Mouse (Mus musculus) heart, embryonic 16.5 days (tissue): Measurements from ENCODE around the gene Otulin. TPM values are rescaled to one million over a fixed set of nuclear protein-coding genes. Genes with fewer than 3 reads are reported as not detected.

ENCODE experiments used
- ATAC-seq: fragments of 200-750 bp; cut with Nextera tagmentation; replicated peaks from 2 replicates; pipeline ENCODE4 v1.8.0; 2017; ENCODE audit warnings: moderate number of reproducible peaks; ENCODE audit not compliant: insufficient read depth, low FRiP score; ENCODE audit errors: extremely low read depth
- H3K27ac ChIP-seq: fragments of 300-500 bp; sonication (generic); 2 replicates; pipeline ENCODE4 v1.5.1; 2014; ENCODE audit warnings: mild to moderate bottlenecking, low read length, control low read depth, moderate library complexity
- H3K27me3 ChIP-seq: fragments of 300-500 bp; sonication (generic); 2 replicates; pipeline ENCODE4 v1.6.1; 2014; ENCODE audit warnings: low read length, mixed read lengths; ENCODE audit not compliant: control insufficient read depth, insufficient read depth
- H3K36me3 ChIP-seq: fragments of 300-500 bp; sonication (generic); 2 replicates; pipeline ENCODE4 v1.6.1; 2014; ENCODE audit not compliant: control insufficient read depth, insufficient read depth
- H3K4me1 ChIP-seq: fragments of 300-500 bp; sonication (generic); 2 replicates; pipeline ENCODE4 v1.6.1; 2014; ENCODE audit warnings: low read length, mixed read lengths; ENCODE audit not compliant: control insufficient read depth, insufficient read depth
- H3K4me2 ChIP-seq: fragments of 300-500 bp; sonication (generic); 2 replicates; pipeline ENCODE4 v1.6.1; 2014; ENCODE audit warnings: low read depth, mild to moderate bottlenecking, control low read depth, low read length
- H3K4me3 ChIP-seq: fragments of 300-500 bp; sonication (generic); 2 replicates; pipeline ENCODE4 v1.5.1; 2014; ENCODE audit warnings: mild to moderate bottlenecking, control low read depth, low read length
- H3K9ac ChIP-seq: fragments of 300-500 bp; sonication (generic); 2 replicates; pipeline ENCODE4 v1.6.1; 2014; ENCODE audit warnings: low read length, control low read depth
- H3K9me3 ChIP-seq: fragments of 300-500 bp; sonication (generic); replicated peaks from 2 replicates; pipeline ENCODE4 v1.6.1; 2016; ENCODE audit warnings: low read length; ENCODE audit not compliant: control insufficient read depth
- WGBS: fragments of 180-500 bp; shearing (Covaris S2); extraction: QIAGEN DNeasy Blood & Tissue Kit; methylation state at CpG from one replicate; pipeline ENCODE4 v1.1.7; 2014; 5-methylcytosine and 5-hydroxymethylcytosine counted together
- polyA plus RNA-seq: library from polyadenylated mRNA; unstranded; fragments of >200 nt; fragmentation: Nextera tagmentation; extraction: Ambion mirVana; gene quantifications from 2 replicates; pipeline ENCODE4 v1.2.1, GENCODE M21; 2015

The Otulin gene
- polyA plus RNA-seq, 1 experiment from 2014 or later, result 26.0 TPM

DNA sequence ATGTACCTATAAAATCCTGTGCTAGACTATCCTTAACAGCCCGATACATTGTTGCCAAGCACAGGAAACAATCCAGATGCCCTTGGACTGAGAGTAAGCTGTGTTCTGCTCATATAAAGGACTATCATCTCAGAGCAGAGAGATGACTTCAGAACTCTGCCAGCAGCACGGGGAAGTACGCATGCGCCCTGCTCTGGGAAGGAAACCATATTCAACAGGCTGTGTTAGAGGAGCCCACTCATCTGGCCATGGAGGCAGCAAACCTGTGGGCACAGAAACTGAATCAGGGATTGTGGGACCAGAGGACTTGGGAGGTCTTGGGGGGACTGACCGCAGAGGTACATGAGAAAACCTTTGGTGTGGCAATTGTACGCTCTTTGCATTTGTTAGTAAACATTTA, 31.2 kb upstream of the Otulin start:
- Histone ChIP-seq H3K27ac (no peak overlapping the region), H3K27me3 (no peaks in the 10 kb centered on the region)

DNA sequence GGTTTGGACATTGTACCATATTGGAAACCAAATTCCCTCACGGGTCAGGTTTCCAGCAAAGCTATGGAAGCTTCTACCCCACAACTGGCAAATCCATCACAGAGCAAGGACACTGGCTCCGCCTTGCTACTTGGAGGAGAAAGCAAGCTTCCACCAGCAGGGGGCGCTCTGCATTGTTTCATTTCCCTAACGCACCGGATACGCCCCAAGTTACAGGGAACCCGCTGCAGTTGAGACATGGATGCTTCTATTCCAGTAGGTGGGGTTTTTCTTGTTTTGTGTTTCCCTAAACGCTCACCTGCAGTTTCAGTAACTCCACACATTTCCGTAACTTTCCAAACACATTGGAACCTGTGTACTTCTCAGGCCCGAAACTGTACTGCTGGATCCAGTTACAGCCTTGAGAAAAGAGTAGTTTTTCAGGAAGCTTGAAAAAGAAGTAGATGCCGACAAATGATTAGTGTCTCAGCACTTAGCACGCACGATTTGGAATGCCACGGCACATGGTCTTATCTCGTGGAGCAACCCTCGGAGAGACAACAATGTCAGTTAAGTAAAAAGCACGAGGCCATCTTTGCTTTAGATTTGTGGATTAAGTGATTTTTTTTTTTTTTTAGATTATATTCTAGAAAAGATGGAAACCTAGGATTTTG, 29.2 kb upstream of the Otulin start:
- Histone ChIP-seq H3K9me3 (peaks cover 4% of the 10 kb centered on the region), H3K4me1 (no peaks in the 10 kb centered on the region), H3K27me3 (no peaks in the 10 kb centered on the region), H3K9ac (no peak overlapping the region), H3K27ac (no peak overlapping the region), H3K4me2 (peak overlapping the region; percentile 42), H3K36me3 (no peaks in the 10 kb centered on the region), H3K4me3 (no peak overlapping the region)
- ATAC-seq, result no peak; the same call in 1 of the 2 replicates
- 29% methylated on average over 17 of the region's 17 CpGs for WGBS

More for the DNA sequence above, 31.2 kb upstream of the Otulin start:
- Histone ChIP-seq H3K36me3 (no peaks in the 10 kb centered on the region), H3K4me1 (peaks cover 3% of the 10 kb centered on the region; the same call in 1 of the 2 replicates), H3K4me2 (no peak overlapping the region), H3K4me3 (no peak overlapping the region), H3K9me3 (peaks cover 4% of the 10 kb centered on the region), H3K9ac (no peak overlapping the region)
- WGBS, result 83% methylated on average over 6 of the region's 6 CpGs
- ATAC-seq, result no peak

DNA sequence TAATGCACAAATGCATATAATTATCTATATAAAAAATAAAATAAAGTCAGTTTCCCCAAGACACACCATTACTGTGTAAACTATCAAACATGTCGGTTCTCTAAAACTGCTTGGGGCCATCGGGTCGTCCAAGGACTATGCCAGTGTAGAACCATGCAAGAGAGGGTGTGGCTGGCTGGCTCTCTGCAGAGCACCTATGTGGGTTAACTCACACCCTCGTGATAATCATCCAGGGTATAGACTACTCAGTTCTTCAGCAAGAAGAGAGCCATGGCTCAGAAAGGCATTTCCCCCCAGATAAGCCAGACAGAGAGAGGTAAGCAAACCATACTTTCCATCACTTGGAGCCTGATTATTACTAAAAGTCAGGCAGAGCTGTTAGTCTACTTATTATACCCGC, 28.6 kb upstream of the Otulin start:
- no peak overlapping the region for H3K27ac ChIP-seq
- ATAC-seq, result no peak
- no peak overlapping the region for H3K9ac ChIP-seq
- no peaks in the 10 kb centered on the region for H3K4me1 ChIP-seq
- no peaks in the 10 kb centered on the region for H3K27me3 ChIP-seq
- no peak overlapping the region for H3K4me2 ChIP-seq
- peaks cover 4% of the 10 kb centered on the region for H3K9me3 ChIP-seq
- WGBS, result 82% methylated on average over 5 of the region's 5 CpGs
- no peaks in the 10 kb centered on the region for H3K36me3 ChIP-seq
- no peak overlapping the region for H3K4me3 ChIP-seq

DNA sequence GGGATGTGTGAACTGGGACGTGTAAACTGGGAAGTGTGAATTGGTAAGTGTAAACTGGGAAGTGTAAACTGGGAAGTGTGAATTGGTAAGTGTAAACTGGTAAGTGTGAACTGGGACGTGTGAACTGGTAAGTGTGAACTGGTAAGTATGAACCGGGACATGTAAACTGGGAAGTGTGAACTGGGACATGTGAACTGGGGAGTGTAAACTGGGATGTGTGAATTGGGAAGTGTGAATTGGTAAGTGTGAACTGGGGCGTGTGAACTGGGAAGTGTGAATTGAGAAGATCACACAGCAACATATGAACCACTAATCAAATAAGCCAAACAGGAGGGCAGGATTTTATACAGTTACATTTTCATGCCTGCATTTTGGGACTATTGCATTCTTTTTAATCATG, 27.9 kb upstream of the Otulin start:
- no peaks in the 10 kb centered on the region for H3K4me1 ChIP-seq
- no peak overlapping the region for H3K4me3 ChIP-seq
- no peak overlapping the region for H3K27ac ChIP-seq
- no peak for ATAC-seq
- no peaks in the 10 kb centered on the region for H3K27me3 ChIP-seq
- no peaks in the 10 kb centered on the region for H3K36me3 ChIP-seq
- H3K4me2 ChIP-seq, result no peak overlapping the region
- 86% methylated on average over 4 of the region's 4 CpGs for WGBS
- no peak overlapping the region for H3K9ac ChIP-seq
- H3K9me3 ChIP-seq, result peaks cover 4% of the 10 kb centered on the region

DNA sequence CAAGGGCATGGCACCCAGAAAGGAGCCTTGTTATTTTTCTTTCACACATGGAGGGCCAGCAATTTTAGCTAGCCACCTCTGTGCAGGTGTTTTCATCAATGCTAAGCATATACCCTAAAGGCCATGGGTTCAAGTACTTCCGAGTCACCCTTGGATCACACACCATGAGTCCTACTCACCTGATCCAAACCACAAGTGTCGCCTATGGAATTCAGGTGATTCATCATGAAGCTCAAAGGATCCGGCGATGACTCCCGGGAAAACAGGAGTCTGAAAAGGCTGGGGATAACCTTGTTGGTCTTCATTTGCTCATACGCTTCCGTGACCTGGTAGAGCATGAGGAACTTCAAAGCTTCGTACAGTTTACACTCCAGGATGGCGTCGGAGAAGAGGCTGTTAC, 27.4 kb upstream of the Otulin start:
- no peaks in the 10 kb centered on the region for H3K4me1 ChIP-seq
- no peak for ATAC-seq
- peaks cover 4% of the 10 kb centered on the region for H3K9me3 ChIP-seq
- H3K4me2 ChIP-seq, result no peak overlapping the region
- no peak overlapping the region for H3K4me3 ChIP-seq
- WGBS, result 91% methylated on average over 10 of the region's 10 CpGs
- no peak overlapping the region for H3K9ac ChIP-seq
- H3K27me3 ChIP-seq, result no peaks in the 10 kb centered on the region
- H3K27ac ChIP-seq, result no peak overlapping the region
- no peaks in the 10 kb centered on the region for H3K36me3 ChIP-seq

DNA sequence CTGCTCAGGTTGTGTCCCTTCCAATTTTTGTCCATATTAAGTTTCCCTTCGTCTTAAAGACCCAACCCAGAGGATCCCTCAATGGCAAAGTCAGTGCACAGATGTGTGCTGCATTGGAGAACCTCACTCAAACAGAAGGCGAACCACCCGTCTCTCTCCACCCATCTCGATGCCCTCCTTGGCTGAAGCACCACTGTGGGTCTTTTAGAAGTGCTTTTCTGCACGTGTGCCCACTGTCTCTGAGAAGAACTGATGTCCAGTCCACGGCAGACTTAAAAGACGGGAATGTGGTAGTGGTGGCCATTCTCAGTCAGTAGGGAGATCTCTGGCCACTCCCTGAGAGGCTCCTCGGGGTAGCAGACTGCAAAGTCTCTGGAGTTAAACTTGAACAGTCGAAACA, 26.1 kb upstream of the Otulin start:
- Histone ChIP-seq H3K9ac (no peak overlapping the region), H3K4me2 (no peak overlapping the region), H3K27ac (no peak overlapping the region), H3K4me3 (no peak overlapping the region), H3K9me3 (peaks cover 4% of the 10 kb centered on the region), H3K4me1 (no peaks in the 10 kb centered on the region), H3K27me3 (no peaks in the 10 kb centered on the region), H3K36me3 (no peaks in the 10 kb centered on the region)
- 71% methylated on average over 9 of the region's 9 CpGs for WGBS
- no peak for ATAC-seq

DNA sequence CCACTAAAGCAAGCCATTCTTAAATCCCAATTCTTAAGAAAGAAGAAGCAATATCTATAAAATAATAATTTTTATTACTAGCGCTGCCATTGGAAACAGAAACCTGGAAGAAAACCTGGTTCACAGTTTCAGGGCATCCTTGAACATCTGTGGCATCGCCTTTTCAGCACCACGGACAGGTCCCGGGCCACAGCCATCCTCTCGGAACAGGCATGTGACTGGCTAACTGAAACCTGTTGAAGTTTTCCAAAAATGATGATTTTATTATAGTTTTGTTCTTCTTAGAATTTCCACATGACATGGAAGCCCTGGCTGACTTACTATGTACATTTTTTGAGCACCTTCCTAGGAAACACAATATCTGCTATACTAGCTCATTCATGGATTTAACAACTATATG, 24.5 kb upstream of the Otulin start:
- H3K4me2 ChIP-seq, result no peak overlapping the region
- H3K4me1 ChIP-seq, result no peaks in the 10 kb centered on the region
- ATAC-seq, result no peak
- H3K9ac ChIP-seq, result no peak overlapping the region
- no peak overlapping the region for H3K4me3 ChIP-seq
- peaks cover 4% of the 10 kb centered on the region for H3K9me3 ChIP-seq
- no peaks in the 10 kb centered on the region for H3K27me3 ChIP-seq
- WGBS, result 13% methylated on average over 5 of the region's 5 CpGs
- no peaks in the 10 kb centered on the region for H3K36me3 ChIP-seq
- H3K27ac ChIP-seq, result no peak overlapping the region

DNA sequence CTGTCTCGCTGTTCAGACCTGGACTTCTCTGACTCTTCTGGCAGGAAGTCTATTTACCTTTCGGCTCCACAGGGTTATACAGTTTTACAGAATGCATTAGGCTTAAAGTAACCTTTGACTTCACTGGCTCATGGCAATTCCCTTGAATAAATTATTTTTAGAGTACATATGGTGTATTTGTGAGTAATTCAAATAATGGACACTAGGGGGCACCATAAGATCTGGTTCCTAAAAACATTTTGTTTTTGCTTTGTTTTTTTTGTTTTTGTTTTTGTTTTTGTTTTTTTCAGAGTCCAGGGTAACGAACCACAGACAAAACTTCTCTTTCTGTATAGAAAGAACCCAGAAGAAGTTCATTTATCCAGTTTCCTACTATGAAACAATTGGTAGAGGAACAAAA, 17.2 kb upstream of the Otulin start:
- 41% methylated on average over 3 of the region's 3 CpGs for whole genome bisulfite sequencing
- no peak for ATAC-seq
- Histone ChIP-seq H3K4me3 (no peak overlapping the region), H3K36me3 (no peaks in the 10 kb centered on the region), H3K27ac (no peak overlapping the region), H3K9ac (no peak overlapping the region), H3K27me3 (no peaks in the 10 kb centered on the region), H3K9me3 (no peaks in the 10 kb centered on the region), H3K4me1 (no peaks in the 10 kb centered on the region), H3K4me2 (no peak overlapping the region)

DNA sequence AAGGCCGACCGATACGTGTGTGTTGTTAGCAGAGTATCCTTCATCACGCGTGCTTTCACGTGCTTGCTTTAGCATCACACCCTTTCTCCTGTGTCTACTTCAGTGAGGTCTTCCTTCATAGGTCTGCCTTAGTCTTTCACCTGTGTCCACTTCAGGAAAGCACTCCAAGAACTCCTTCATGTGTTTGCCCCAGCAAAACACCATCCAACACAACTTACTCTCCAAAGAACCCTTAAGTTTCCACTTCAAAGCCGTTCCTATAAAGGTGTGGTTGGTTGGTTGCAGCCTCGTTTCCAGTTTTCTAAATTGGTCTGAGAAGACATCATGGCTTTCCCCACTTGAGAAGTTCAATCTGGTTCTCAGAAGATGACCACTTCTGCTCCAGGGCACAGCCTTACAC, 16.2 kb upstream of the Otulin start:
- WGBS, result 91% methylated on average over 8 of the region's 8 CpGs

More for the DNA sequence above, 16.2 kb upstream of the Otulin start:
- no peak for ATAC-seq
- no peak overlapping the region for H3K9ac ChIP-seq
- H3K4me3 ChIP-seq, result no peak overlapping the region
- no peak overlapping the region for H3K27ac ChIP-seq
- H3K4me2 ChIP-seq, result no peak overlapping the region
- no peaks in the 10 kb centered on the region for H3K4me1 ChIP-seq
- H3K9me3 ChIP-seq, result no peaks in the 10 kb centered on the region
- H3K27me3 ChIP-seq, result no peaks in the 10 kb centered on the region
- H3K36me3 ChIP-seq, result no peaks in the 10 kb centered on the region
